Mouse (Mus musculus) C2C12 (cell line): Measurements from ENCODE around the gene Camta1. TPM values are rescaled to one million over a fixed set of nuclear protein-coding genes. Genes with fewer than 3 reads are reported as not detected.

Source experiments
- H3K27me3 ChIP-seq: one replicate; pipeline ENCODE4 v1.6.1; 2011; ENCODE audit not compliant: control insufficient read depth, insufficient read depth, insufficient read length
- H3K36me3 ChIP-seq: one replicate; pipeline ENCODE4 v1.6.1; 2011; ENCODE audit not compliant: control insufficient read depth, insufficient read depth
- H3K4me3 ChIP-seq: one replicate; pipeline ENCODE4 v1.5.1; 2011; ENCODE audit warnings: mild to moderate bottlenecking, control low read depth; ENCODE audit not compliant: poor library complexity, insufficient read depth, severe bottlenecking
- H3K79me2 ChIP-seq: one replicate; pipeline ENCODE4 v1.6.1; 2011; ENCODE audit not compliant: control insufficient read depth, insufficient read depth
- H3K79me3 ChIP-seq: one replicate; pipeline ENCODE4 v1.6.1; 2011; ENCODE audit warnings: low read depth, control low read depth
- H3ac ChIP-seq: one replicate; pipeline ENCODE3; 2011; ENCODE audit warnings: low read depth; ENCODE audit not compliant: control insufficient read depth, insufficient read length
- CEBPB ChIP-seq: IDR thresholded peaks from one replicate; pipeline ENCODE4 v1.6.1; 2011; ENCODE audit warnings: low read depth, mild to moderate bottlenecking, control low read depth, moderate library complexity
- CTCF ChIP-seq: IDR thresholded peaks from one replicate; pipeline ENCODE4 v1.5.1; 2011; ENCODE audit not compliant: control insufficient read depth, insufficient read depth, insufficient read length
- FOSL1 ChIP-seq: IDR thresholded peaks from one replicate; pipeline ENCODE4 v1.8.0; 2011; ENCODE audit warnings: mild to moderate bottlenecking, low read length; ENCODE audit not compliant: poor library complexity, insufficient read depth, severe bottlenecking
- MAX ChIP-seq: IDR thresholded peaks from one replicate; pipeline ENCODE4 v1.6.1; 2011; ENCODE audit warnings: mild to moderate bottlenecking, control low read depth
- MYOD1 ChIP-seq: IDR thresholded peaks from one replicate; pipeline ENCODE4 v1.6.1; 2011; ENCODE audit warnings: low read depth; ENCODE audit not compliant: control insufficient read depth, insufficient read length
- MYOG ChIP-seq: IDR thresholded peaks from one replicate; pipeline ENCODE4 v1.6.1; 2011; ENCODE audit not compliant: control insufficient read depth, insufficient read length; ENCODE audit errors: extremely low read depth
- USF1 ChIP-seq: IDR thresholded peaks from one replicate; pipeline ENCODE4 v1.6.1; 2011; ENCODE audit warnings: low read depth, mild to moderate bottlenecking, control low read depth, moderate library complexity
- polyA plus RNA-seq: library from polyadenylated mRNA; unstranded; fragments of >200 nt; fragmentation: generic; extraction: Trizol; gene quantifications from one replicate; pipeline ENCODE4 v1.2.1, GENCODE M21; 2012; ENCODE audit warnings: missing spikeins

Camta1 gene
- polyA plus RNA-seq, 1 experiment, result 21.7 TPM

- TF ChIP-seq CTCF, result no peak
- TF ChIP-seq MYOD1, result no peak
- no peak for TF ChIP-seq MYOG
- no peak for TF ChIP-seq MAX
- no peak for TF ChIP-seq FOSL1
- no peak for TF ChIP-seq CEBPB
- TF ChIP-seq USF1, result no peak
- no peak overlapping the region for H3K4me3 ChIP-seq
- no peak overlapping the region for H3ac ChIP-seq
- no peaks in the 10 kb centered on the region for H3K36me3 ChIP-seq
- H3K79me2 ChIP-seq, result no peaks in the 10 kb centered on the region
- H3K27me3 ChIP-seq, result peaks cover 28% of the 10 kb centered on the region
- H3K79me3 ChIP-seq, result no peaks in the 10 kb centered on the region
Observed at GRCm38 (mm10) chr4:151572716-151573115, 289.0 kb downstream of the Camta1 start.

GRCm38 (mm10) chr4:151569586-151569985, 292.1 kb downstream of the Camta1 start:
- Histone ChIP-seq H3ac (no peak overlapping the region), H3K79me3 (no peaks in the 10 kb centered on the region), H3K79me2 (no peaks in the 10 kb centered on the region), H3K36me3 (no peaks in the 10 kb centered on the region), H3K4me3 (no peak overlapping the region), H3K27me3 (peaks cover 25% of the 10 kb centered on the region)
- TF ChIP-seq MAX (no peak), USF1 (no peak), CTCF (no peak), FOSL1 (no peak), CEBPB (no peak), MYOD1 (no peak), MYOG (no peak)

DNA sequence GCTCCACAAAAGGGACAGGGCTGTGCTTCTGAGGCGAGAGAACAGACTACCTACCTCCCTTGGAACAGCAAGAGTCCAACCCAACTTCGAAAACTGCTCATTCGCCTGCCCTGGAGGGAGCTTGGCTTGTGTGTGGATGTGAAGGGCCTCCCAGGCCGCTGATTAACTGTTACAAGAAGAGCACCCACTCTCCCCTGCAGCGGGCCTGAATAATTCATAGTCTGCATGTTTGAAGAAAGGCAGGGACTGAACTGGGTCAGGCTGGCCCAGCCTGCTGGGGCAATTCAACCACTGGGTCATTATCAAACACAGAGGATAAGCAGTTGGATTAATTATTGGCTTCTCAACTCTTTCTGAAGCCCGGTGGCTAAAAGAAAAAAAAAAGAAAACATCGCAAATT, 292.8 kb downstream of the Camta1 start:
- no peaks in the 10 kb centered on the region for H3K79me3 ChIP-seq
- no peak overlapping the region for H3K4me3 ChIP-seq
- no peaks in the 10 kb centered on the region for H3K36me3 ChIP-seq
- H3ac ChIP-seq, result no peak overlapping the region
- H3K27me3 ChIP-seq, result peaks cover 22% of the 10 kb centered on the region
- no peak for TF ChIP-seq CTCF
- TF ChIP-seq MAX, result no peak
- no peak for TF ChIP-seq MYOD1
- no peak for TF ChIP-seq CEBPB
- no peak for TF ChIP-seq USF1
- TF ChIP-seq FOSL1, result no peak
- TF ChIP-seq MYOG, result no peak
- no peaks in the 10 kb centered on the region for H3K79me2 ChIP-seq

DNA sequence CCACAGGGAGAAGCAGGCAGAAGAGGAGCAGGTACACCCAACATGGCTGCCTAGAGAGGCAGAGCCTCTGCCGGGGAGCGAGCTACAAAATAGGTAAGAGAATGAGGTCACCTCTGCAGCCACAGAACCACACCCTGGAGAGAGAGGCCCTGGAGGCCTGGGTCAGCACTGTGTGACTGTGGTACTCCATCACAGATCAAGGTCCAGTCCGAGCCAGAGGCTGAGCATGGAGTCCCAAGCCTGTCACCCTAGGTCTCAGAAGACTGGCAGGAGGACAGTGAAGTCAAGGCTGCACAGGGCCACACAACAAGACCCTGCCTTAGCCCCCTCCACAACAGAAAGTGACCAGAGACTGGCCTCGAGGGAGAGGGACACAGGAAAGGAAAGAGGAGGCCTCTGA, 294.6 kb downstream of the Camta1 start:
- TF ChIP-seq MYOG (no peak), MAX (no peak), CTCF (no peak), FOSL1 (no peak), USF1 (no peak), CEBPB (no peak), MYOD1 (no peak)
- H3K27me3 ChIP-seq, result peaks cover 18% of the 10 kb centered on the region
- no peak overlapping the region for H3K4me3 ChIP-seq
- H3ac ChIP-seq, result no peak overlapping the region
- H3K79me2 ChIP-seq, result no peaks in the 10 kb centered on the region
- H3K36me3 ChIP-seq, result no peaks in the 10 kb centered on the region
- no peaks in the 10 kb centered on the region for H3K79me3 ChIP-seq

- Histone ChIP-seq H3K79me3 (no peaks in the 10 kb centered on the region), H3K79me2 (no peaks in the 10 kb centered on the region), H3K27me3 (peaks cover 34% of the 10 kb centered on the region), H3K4me3 (no peak overlapping the region), H3ac (no peak overlapping the region), H3K36me3 (no peaks in the 10 kb centered on the region)
- TF ChIP-seq MYOG (no peak), FOSL1 (no peak), CTCF (no peak)
Observed at GRCm38 (mm10) chr4:151555505-151555904, 306.2 kb downstream of the Camta1 start.

- Histone ChIP-seq H3K36me3 (no peaks in the 10 kb centered on the region), H3K79me2 (no peaks in the 10 kb centered on the region)
Observed at GRCm38 (mm10) chr4:151549523-151549922, 312.2 kb downstream of the Camta1 start.

More at GRCm38 (mm10) chr4:151549523-151549922, 312.2 kb downstream of the Camta1 start:
- H3K4me3 ChIP-seq, result no peak overlapping the region
- TF ChIP-seq FOSL1 (no peak), MAX (no peak), MYOG (no peak), CEBPB (no peak), CTCF (no peak), USF1 (no peak), MYOD1 (no peak)
- no peaks in the 10 kb centered on the region for H3K79me3 ChIP-seq
- H3K27me3 ChIP-seq, result peaks cover 18% of the 10 kb centered on the region
- H3ac ChIP-seq, result no peak overlapping the region
